Mouse (Mus musculus) kidney, adult 2 months (tissue): ENCODE measurements at regions not wholly inside any gene's neighbourhood (a gene's known extent, or its start where the extent isn't known, plus 50 kb on each side); places are given as distances from the start of the nearest gene placed in this dataset.

ENCODE experiments used
- DNase-seq: peaks from one replicate; pipeline ENCODE4 v3.0.0; 2021
- H3K27ac ChIP-seq: fragments of 200-500 bp; 2 replicates; pipeline ENCODE4 v1.5.1; 2012; ENCODE audit warnings: low read depth, low read length, control low read depth, inconsistent platforms; ENCODE audit not compliant: insufficient read depth
- H3K27me3 ChIP-seq: fragments of 200-500 bp; replicated peaks from 2 replicates; pipeline ENCODE4 v1.6.1; 2012; ENCODE audit warnings: mild to moderate bottlenecking, moderate library complexity, low read length, inconsistent platforms; ENCODE audit not compliant: control insufficient read depth, insufficient read depth
- H3K36me3 ChIP-seq: fragments of 200-500 bp; 2 replicates; pipeline ENCODE4 v1.6.1; 2012; ENCODE audit warnings: mild to moderate bottlenecking, moderate library complexity, low read length, inconsistent platforms; ENCODE audit not compliant: control insufficient read depth, insufficient read depth
- H3K4me1 ChIP-seq: fragments of 200-500 bp; 2 replicates; pipeline ENCODE4 v1.6.1; 2011; ENCODE audit warnings: low read length; ENCODE audit not compliant: control insufficient read depth, insufficient read depth
- H3K4me3 ChIP-seq: fragments of 200-500 bp; 2 replicates; pipeline ENCODE4 v1.5.1; 2011; ENCODE audit warnings: mild to moderate bottlenecking, low read depth, low read length, control low read depth; ENCODE audit not compliant: insufficient read depth
- CTCF ChIP-seq: fragments of 200-500 bp; conservative IDR thresholded peaks from 2 replicates; pipeline ENCODE4 v1.5.1; 2011; ENCODE audit warnings: low read depth, mild to moderate bottlenecking, control low read depth, low read length, moderate library complexity, mixed read lengths; ENCODE audit not compliant: insufficient read depth, insufficient read length
- POLR2A ChIP-seq: fragments of 200-500 bp; IDR thresholded peaks from one replicate; pipeline ENCODE4 v1.6.1; 2011; ENCODE audit warnings: low read depth, low read length, control low read depth
- WGBS: fragments of 180-500 bp; shearing (Covaris S2); methylation state at CpG from one replicate; pipeline ENCODE4 v1.1.7; 2018; 5-methylcytosine and 5-hydroxymethylcytosine counted together

DNA sequence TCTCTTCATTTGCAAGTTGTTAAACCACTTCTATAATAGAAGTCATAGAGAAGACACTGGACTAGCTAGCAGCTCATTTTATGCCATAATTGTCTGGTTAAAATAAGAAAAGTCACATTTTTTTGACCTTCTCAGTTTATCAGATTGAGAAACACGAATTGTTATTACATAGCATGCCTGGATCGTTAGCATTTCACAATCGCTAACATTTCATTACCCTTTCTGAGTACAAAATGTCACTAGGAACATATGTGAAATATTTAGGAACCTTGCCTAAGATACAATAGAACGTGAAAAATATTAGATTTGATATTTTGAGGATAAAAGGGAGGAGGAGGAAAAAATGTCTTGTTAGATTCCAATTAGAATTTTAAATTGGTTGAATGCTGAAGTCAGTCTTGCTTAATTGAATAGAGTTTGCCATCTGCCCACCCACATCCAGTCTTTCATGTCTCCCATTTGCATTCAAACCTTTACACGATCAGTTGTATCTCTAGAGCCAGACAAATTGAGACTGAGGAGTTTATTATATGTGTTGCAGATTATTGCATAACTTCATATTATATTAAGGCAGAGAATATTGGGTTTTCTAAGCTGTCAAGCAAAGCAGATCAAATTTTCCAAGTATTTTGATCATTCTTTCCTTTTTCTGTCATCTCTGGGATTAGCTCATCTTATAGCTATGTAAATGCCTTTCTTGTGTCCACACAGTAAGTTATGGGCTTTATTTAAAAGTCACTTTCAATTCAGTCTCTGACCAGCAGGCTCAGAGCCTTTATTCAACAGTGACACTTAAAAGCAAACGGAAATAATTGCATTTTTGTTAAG, 69.4 kb upstream of the Fn1 start:
- H3K36me3 ChIP-seq = no peaks in the 10 kb centered on the region
- H3K27me3 ChIP-seq = no peaks in the 10 kb centered on the region
- DNase-seq = no peak
- H3K4me3 ChIP-seq = no peak overlapping the region
- H3K27ac ChIP-seq = no peak overlapping the region
- no peak for TF ChIP-seq POLR2A
- TF ChIP-seq CTCF = no peak
- H3K4me1 ChIP-seq = no peaks in the 10 kb centered on the region
- WGBS = 83% methylated on average over 6 of the region's 6 CpGs
